Mouse (Mus musculus) frontal cortex, postnatal 14 days (tissue): ENCODE data around the gene Hist1h1t.
A peak's percentile ranks its signal among the peaks of the same experiment; 100 is the strongest.

Experiments
- DNase-seq, 2 experiments: peaks; one replicate each; pipeline ENCODE4 v3.0.0; 2022; ENCODE audit warnings: low spot score in 2 of 2

The Hist1h1t gene

GRCm38 (mm10) chr13:23737091-23737490 is 41.5 kb downstream of the Hist1h1t start:
- DNase-seq = no peak

GRCm38 (mm10) chr13:23738041-23738440 is 42.4 kb downstream of the Hist1h1t start:
- DNase-seq = no peak

- DNase-seq = peak; percentile 86 to 89
These were observed 43.1 kb downstream of the Hist1h1t start, which contains the start of gene Hist1h1c for GRCm38 (mm10) chr13:23738677-23739068. Gene Hist1h1c, plus strand, starts transcription at chr13:23738808.

GRCm38 (mm10) chr13:23739069-23739921 is 43.7 kb downstream of the Hist1h1t start:
- peak; percentile 90 to 92 for DNase-seq

- DNase-seq = no peak
These were observed 44.3 kb downstream of the Hist1h1t start for GRCm38 (mm10) chr13:23739922-23740252.

- DNase-seq = no peak
These were observed 44.7 kb downstream of the Hist1h1t start for GRCm38 (mm10) chr13:23740256-23740840.

GRCm38 (mm10) chr13:23740910-23741309 is 45.3 kb downstream of the Hist1h1t start:
- no peak for DNase-seq

GRCm38 (mm10) chr13:23742007-23742406 is 46.4 kb downstream of the Hist1h1t start:
- no peak for DNase-seq

- DNase-seq = no peak
These were observed 47.6 kb downstream of the Hist1h1t start for GRCm38 (mm10) chr13:23743215-23743614.

- DNase-seq = no peak
These were observed 48.3 kb downstream of the Hist1h1t start for GRCm38 (mm10) chr13:23743963-23744362.

GRCm38 (mm10) chr13:23744421-23745380 is 49.1 kb downstream of the Hist1h1t start:
- no peak for DNase-seq

GRCm38 (mm10) chr13:23745381-23746161 is 50.0 kb downstream of the Hist1h1t start, which contains the start of gene Hist1h3c:
Gene Hist1h3c, minus strand, starts transcription at chr13:23745602.
- DNase-seq = peak; percentile 75 to 82
